Mouse (Mus musculus) embryonic fibroblast, embryonic 13.5 days (primary cell): Measurements from ENCODE around the gene Zfp428.

Experiments
- CTCF ChIP-seq: IDR thresholded peaks from 2 replicates; pipeline ENCODE4 v1.5.1; 2011; ENCODE audit warnings: mild to moderate bottlenecking, control low read depth, low read length, moderate library complexity, borderline replicate concordance; ENCODE audit not compliant: insufficient read depth
- POLR2A ChIP-seq: IDR thresholded peaks from 2 replicates; pipeline ENCODE4 v1.6.1; 2011; ENCODE audit warnings: low read depth, mild to moderate bottlenecking, control low read depth, low read length, moderate library complexity

GRCm38 (mm10) chr7:24472442-24472841 lies 34.4 kb upstream of the Zfp428 start:
- no peak for TF ChIP-seq CTCF
- TF ChIP-seq POLR2A, result no peak
